Mouse (Mus musculus) midbrain, postnatal 0 days (tissue): ENCODE results near the gene Mad1l1. TPM values are rescaled to one million over a fixed set of nuclear protein-coding genes. Genes with fewer than 3 reads are reported as not detected.

ENCODE experiments used
- ATAC-seq: fragments of 200-750 bp; cut with Nextera tagmentation; 2 replicates; pipeline ENCODE4 v1.8.0; 2017; ENCODE audit warnings: moderate number of reproducible peaks, mild to moderate bottlenecking, moderate TSS enrichment, moderate library complexity; ENCODE audit not compliant: low FRiP score
- DNase-seq: peaks from one replicate; pipeline ENCODE4 v3.0.0-alpha.2; 2015; ENCODE audit warnings: low spot score
- H3K27ac ChIP-seq: fragments of 300-500 bp; sonication (generic); 2 replicates; pipeline ENCODE4 v1.5.1; 2014; ENCODE audit warnings: low read depth, mild to moderate bottlenecking, low read length, mixed read lengths
- H3K27me3 ChIP-seq: fragments of 300-500 bp; sonication (generic); 2 replicates; pipeline ENCODE4 v1.6.1; 2014; ENCODE audit warnings: low read length, control low read depth, mixed read lengths; ENCODE audit not compliant: insufficient read depth
- H3K36me3 ChIP-seq: fragments of 300-500 bp; sonication (generic); 2 replicates; pipeline ENCODE4 v1.6.1; 2014; ENCODE audit warnings: low read length, control low read depth, mixed read lengths; ENCODE audit not compliant: insufficient read depth
- H3K4me1 ChIP-seq: fragments of 300-500 bp; sonication (generic); 2 replicates; pipeline ENCODE4 v1.6.1; 2014; ENCODE audit warnings: mild to moderate bottlenecking, control low read depth, antibody characterized with exemption, low read length, mixed read lengths; ENCODE audit not compliant: insufficient read depth
- H3K4me2 ChIP-seq: fragments of 300-500 bp; sonication (generic); 2 replicates; pipeline ENCODE4 v1.6.1; 2014; ENCODE audit warnings: low read depth, mild to moderate bottlenecking, low read length, mixed read lengths; ENCODE audit not compliant: poor library complexity, severe bottlenecking
- H3K4me3 ChIP-seq: fragments of 300-500 bp; sonication (generic); 2 replicates; pipeline ENCODE4 v1.5.1; 2014; ENCODE audit warnings: low read depth, mild to moderate bottlenecking, low read length, moderate library complexity
- H3K9ac ChIP-seq: fragments of 300-500 bp; sonication (generic); replicated peaks from 2 replicates; pipeline ENCODE4 v1.6.1; 2014; ENCODE audit warnings: mild to moderate bottlenecking, low read length, moderate library complexity, mixed read lengths; ENCODE audit not compliant: poor library complexity, severe bottlenecking
- H3K9me3 ChIP-seq: fragments of 300-500 bp; sonication (generic); 2 replicates; pipeline ENCODE4 v1.6.1; 2016; ENCODE audit warnings: low read length, control low read depth
- CTCF ChIP-seq: IDR thresholded peaks from 2 replicates; pipeline ENCODE4 v1.5.1; 2016; ENCODE audit warnings: antibody characterized with exemption, mild to moderate bottlenecking
- WGBS: fragments of 180-500 bp; shearing (Covaris S2); extraction: QIAGEN DNeasy Blood & Tissue Kit; methylation state at CpG from one replicate; pipeline ENCODE4 v1.1.7; 2014; 5-methylcytosine and 5-hydroxymethylcytosine counted together
- polyA plus RNA-seq: library from polyadenylated mRNA; unstranded; fragments of >200 nt; fragmentation: Nextera tagmentation; extraction: Ambion mirVana; gene quantifications from 2 replicates; pipeline ENCODE4 v1.2.1, GENCODE M21; 2015
- total RNA-seq: library from RNA; depleted of rRNA; stranded (reverse); fragments of >200 nt; gene quantifications from 2 replicates; pipeline ENCODE4 v1.2.3, GENCODE M21; 2014

Gene Mad1l1
- total and polyA plus RNA-seq, 2 experiments from 2014 or later: 25.9 to 33.5 TPM

DNA sequence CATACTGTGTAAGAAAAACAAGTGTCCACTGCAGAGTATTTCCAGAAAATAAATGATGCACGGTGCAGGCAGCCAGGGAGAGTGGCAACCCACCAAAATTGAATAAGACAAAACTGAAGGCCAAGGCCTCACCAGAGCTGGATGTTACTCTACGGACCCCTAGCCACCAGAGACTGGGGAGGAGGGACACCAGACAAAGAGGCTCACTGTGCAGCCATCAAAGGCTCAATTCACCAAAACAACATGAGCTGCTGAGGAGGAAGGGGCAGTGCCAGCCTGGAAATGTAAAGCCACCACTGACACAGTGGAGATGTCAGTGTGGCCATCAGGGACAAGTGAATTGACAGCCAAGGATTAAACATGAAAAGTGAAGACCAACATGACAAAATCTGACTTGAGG is 169.5 kb downstream of the Mad1l1 start:
- DNase-seq: peak; percentile 48
- H3K4me2 ChIP-seq: no peak overlapping the region
- no peak for TF ChIP-seq CTCF
- H3K27me3 ChIP-seq: no peaks in the 10 kb centered on the region
- no peak overlapping the region for H3K4me3 ChIP-seq
- 35% methylated on average over 2 of the region's 2 CpGs for whole genome bisulfite sequencing
- H3K9me3 ChIP-seq: no peaks in the 10 kb centered on the region
- H3K27ac ChIP-seq: no peak overlapping the region; the same call in 1 of the 2 replicates
- no peak for ATAC-seq
- H3K9ac ChIP-seq: no peak overlapping the region
- H3K4me1 ChIP-seq: no peaks in the 10 kb centered on the region
- no peaks in the 10 kb centered on the region for H3K36me3 ChIP-seq

DNA sequence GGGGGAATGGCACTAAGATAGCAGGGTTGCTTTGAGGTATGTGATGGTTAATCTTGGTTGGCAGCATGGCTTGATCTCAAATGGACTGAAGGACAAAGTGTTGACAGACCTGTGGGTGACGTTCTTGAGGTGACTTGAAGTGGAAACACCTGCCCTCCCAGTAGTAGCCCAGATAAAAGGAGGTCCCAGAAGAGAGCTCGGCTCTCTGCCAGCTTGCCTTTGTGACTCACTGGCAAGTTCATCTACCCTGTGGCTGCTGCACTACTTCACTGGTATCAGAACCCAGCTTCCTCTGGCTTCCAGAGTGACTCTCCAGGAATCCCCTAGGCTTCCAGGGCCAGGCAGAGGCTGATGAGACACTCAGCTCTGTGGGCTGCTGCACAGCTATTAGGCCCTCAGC is 170.2 kb downstream of the Mad1l1 start:
- no peak overlapping the region for H3K9ac ChIP-seq
- ATAC-seq: no peak
- no peaks in the 10 kb centered on the region for H3K27me3 ChIP-seq
- no peak overlapping the region for H3K4me2 ChIP-seq
- DNase-seq: no peak
- H3K36me3 ChIP-seq: no peaks in the 10 kb centered on the region
- no peaks in the 10 kb centered on the region for H3K9me3 ChIP-seq
- H3K27ac ChIP-seq: peak overlapping the region; percentile 6; the same call in 1 of the 2 replicates
- H3K4me3 ChIP-seq: no peak overlapping the region
- H3K4me1 ChIP-seq: no peaks in the 10 kb centered on the region
- no peak for TF ChIP-seq CTCF
- 82% methylated on average over 2 of the region's 2 CpGs for WGBS

DNA sequence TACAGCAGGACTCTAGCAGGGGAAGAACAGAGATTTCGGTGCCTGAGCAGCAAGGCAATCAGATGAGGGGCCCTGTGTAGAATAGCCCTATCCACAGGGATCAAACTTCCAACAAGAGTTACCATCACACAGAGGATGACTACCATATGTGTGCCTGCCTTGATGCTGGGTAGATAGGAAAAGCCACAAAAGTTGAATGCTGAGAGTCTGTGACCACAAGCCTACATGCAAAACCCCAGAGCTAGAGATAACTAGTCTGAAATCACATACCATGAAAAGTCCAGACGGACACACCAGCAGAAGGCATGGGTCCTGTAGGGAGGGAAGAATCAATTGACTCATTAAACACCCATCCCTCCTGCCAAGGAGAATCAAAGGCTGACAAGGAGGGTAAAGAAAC is 170.7 kb downstream of the Mad1l1 start:
- Histone ChIP-seq H3K36me3 (no peaks in the 10 kb centered on the region), H3K4me1 (no peaks in the 10 kb centered on the region), H3K4me2 (no peak overlapping the region), H3K9me3 (no peaks in the 10 kb centered on the region), H3K4me3 (no peak overlapping the region), H3K27ac (no peak overlapping the region), H3K9ac (no peak overlapping the region), H3K27me3 (no peaks in the 10 kb centered on the region)
- no peak for TF ChIP-seq CTCF
- no peak for DNase-seq
- WGBS: 94% methylated on average over 2 of the region's 2 CpGs
- ATAC-seq: no peak

DNA sequence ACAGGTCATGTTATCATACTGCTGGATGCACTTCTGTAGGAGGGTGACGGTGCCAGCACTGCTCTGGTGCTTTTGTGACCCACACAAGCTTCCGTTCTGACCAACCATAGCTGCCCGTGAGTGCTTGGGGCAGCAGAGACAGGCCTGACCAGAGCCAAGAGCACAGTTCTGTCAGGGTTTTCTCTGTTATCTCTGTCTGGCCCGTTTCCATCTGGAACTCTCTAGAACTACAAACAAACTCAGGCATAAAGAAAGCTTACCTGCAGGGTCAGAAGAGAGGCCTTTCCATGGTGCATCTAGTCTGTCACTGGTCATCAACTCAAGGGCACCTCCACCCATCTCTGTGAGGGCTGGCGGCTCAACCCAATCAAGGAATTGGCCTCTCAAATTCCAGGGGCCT is 171.2 kb downstream of the Mad1l1 start:
- H3K9me3 ChIP-seq: no peaks in the 10 kb centered on the region
- ATAC-seq (no peak), DNase-seq (no peak)
- H3K36me3 ChIP-seq: no peaks in the 10 kb centered on the region
- H3K4me2 ChIP-seq: no peak overlapping the region
- no peak for TF ChIP-seq CTCF
- no peaks in the 10 kb centered on the region for H3K4me1 ChIP-seq
- H3K4me3 ChIP-seq: no peak overlapping the region
- H3K27me3 ChIP-seq: no peaks in the 10 kb centered on the region
- no peak overlapping the region for H3K27ac ChIP-seq
- no peak overlapping the region for H3K9ac ChIP-seq
- 96% methylated on average over 5 of the region's 5 CpGs for WGBS

DNA sequence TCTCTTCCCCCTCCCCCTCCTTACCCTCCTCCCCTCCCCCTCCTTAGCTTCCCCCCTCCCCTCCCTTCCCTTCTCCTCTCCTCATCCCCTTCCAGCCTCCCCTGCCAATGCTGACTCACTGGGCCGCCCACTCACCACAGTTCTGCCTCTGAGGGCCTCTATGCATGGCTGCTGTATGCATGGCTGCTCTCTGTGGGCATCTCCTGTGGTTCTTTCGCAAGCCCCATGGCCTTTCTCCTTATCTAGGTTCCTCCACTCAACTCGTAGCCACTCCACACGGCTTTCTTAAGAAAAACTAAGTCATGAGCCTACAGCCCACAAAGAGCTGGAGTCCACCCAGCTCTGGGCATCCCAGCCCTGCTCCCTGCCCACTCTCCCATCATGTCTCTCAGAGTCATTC is 172.1 kb downstream of the Mad1l1 start:
- H3K9me3 ChIP-seq: no peaks in the 10 kb centered on the region
- H3K4me2 ChIP-seq: no peak overlapping the region
- H3K4me1 ChIP-seq: no peaks in the 10 kb centered on the region
- no peak overlapping the region for H3K9ac ChIP-seq
- no peak for ATAC-seq
- no peaks in the 10 kb centered on the region for H3K27me3 ChIP-seq
- no peak overlapping the region for H3K27ac ChIP-seq
- no peak for DNase-seq
- 85% methylated on average over 4 of the region's 4 CpGs for WGBS
- H3K36me3 ChIP-seq: no peaks in the 10 kb centered on the region
- no peak overlapping the region for H3K4me3 ChIP-seq
- no peak for TF ChIP-seq CTCF

DNA sequence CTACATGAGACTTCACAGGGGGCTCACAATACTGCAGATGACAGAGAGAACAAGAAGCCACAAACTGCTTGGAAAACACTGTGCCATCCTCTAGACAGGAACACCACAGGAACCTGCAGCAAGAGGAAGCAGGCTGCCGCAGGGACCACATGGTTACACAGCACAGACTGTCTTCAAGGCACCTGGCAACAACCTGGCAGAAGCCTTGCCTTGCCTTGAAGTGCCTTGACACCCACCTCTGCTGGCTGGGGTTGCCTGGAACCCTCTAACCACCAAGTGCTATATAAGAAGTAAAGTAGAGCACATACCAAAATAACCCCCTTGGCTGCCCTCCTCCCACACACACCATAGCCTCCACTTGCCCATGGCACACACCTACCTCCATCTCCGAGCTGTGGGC is 177.8 kb downstream of the Mad1l1 start:
- H3K9ac ChIP-seq: no peak overlapping the region
- no peaks in the 10 kb centered on the region for H3K9me3 ChIP-seq
- TF ChIP-seq CTCF: no peak
- DNase-seq: no peak
- H3K36me3 ChIP-seq: no peaks in the 10 kb centered on the region
- H3K4me2 ChIP-seq: no peak overlapping the region
- no peak overlapping the region for H3K4me3 ChIP-seq
- H3K27ac ChIP-seq: no peak overlapping the region
- no peaks in the 10 kb centered on the region for H3K4me1 ChIP-seq
- no peaks in the 10 kb centered on the region for H3K27me3 ChIP-seq
- no peak for ATAC-seq
- WGBS: 93% methylated on average over 2 of the region's 2 CpGs
